Mouse (Mus musculus): Measurements from ENCODE around the gene St6galnac5. TPM values are rescaled to one million over a fixed set of nuclear protein-coding genes. Genes with fewer than 3 reads are reported as not detected.

St6galnac5 gene
- polyA plus RNA-seq, 1 experiment from 2014 or later, result 0.96 TPM

DNA sequence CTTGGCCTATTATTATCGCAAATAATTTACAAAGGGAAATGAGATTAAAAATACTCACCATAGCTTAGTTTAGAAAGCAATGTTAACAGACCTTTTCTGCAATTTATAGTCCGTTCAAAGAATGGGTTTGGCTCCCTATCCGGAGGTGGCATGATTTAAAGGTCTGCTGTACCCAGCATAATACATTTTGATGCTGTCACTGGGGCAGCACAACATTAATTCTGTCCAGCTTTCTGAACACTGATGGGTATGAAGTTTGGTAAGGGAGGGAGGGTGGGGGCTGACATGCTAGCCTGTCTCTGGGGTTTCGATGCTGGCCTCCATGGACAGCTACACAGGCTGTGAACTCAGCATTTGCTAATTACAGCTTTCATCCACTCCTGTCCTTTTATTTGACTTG, 149.6 kb downstream of the St6galnac5 start:
- Histone ChIP-seq H3K27me3 (ENCODE audit: control insufficient read depth, insufficient read depth, low read length) (no peaks in the 10 kb centered on the region), H3K9me3 (ENCODE audit: control insufficient read depth, low read length) (no peaks in the 10 kb centered on the region), H3K4me3 (ENCODE audit: low read depth, low read length) (no peak overlapping the region), H3K9ac (ENCODE audit: low read length) (no peak overlapping the region), H3K4me1 (ENCODE audit: control insufficient read depth, insufficient read depth, low read length) (no peaks in the 10 kb centered on the region), H3K36me3 (ENCODE audit: control insufficient read depth, insufficient read depth, low read length) (no peaks in the 10 kb centered on the region), H3K4me2 (ENCODE audit: low read depth, severe bottlenecking) (no peak overlapping the region), H3K27ac (replicated peaks; ENCODE audit: low read depth, low read length) (no peak overlapping the region)
- no peak for DNase-seq (ENCODE audit: low spot score)
- 90% methylated on average over 4 of the region's 4 CpGs for WGBS
- no peak for ATAC-seq (ENCODE audit: insufficient number of reproducible peaks, low FRiP score, low TSS enrichment, low read depth)

DNA sequence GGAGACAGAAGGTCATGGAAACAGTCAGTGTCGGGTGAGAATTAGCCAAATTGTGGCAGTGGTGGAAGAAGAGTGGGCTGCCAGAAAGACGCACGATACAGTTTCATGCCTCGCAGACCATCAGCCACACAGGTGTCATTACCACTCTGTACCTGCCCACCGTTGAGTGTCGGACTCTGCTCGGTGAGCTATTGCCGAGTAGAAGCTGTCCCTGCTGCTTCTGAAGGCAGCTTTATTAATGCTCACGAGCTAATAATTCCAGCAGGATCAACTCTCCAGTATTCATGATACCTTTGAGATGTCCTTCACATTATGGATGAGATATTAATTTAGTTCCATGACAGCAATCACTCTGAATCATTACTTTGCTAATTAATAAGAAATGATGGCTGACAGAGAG, 150.1 kb downstream of the St6galnac5 start:
- Histone ChIP-seq H3K4me1 (ENCODE audit: control insufficient read depth, insufficient read depth, low read length) (no peaks in the 10 kb centered on the region), H3K4me3 (ENCODE audit: low read depth, low read length) (no peak overlapping the region), H3K27me3 (ENCODE audit: control insufficient read depth, insufficient read depth, low read length) (no peaks in the 10 kb centered on the region), H3K27ac (replicated peaks; ENCODE audit: low read depth, low read length) (no peak overlapping the region), H3K4me2 (ENCODE audit: low read depth, severe bottlenecking) (no peak overlapping the region), H3K9me3 (ENCODE audit: control insufficient read depth, low read length) (no peaks in the 10 kb centered on the region), H3K36me3 (ENCODE audit: control insufficient read depth, insufficient read depth, low read length) (no peaks in the 10 kb centered on the region), H3K9ac (ENCODE audit: low read length) (no peak overlapping the region)
- DNase-seq (ENCODE audit: low spot score), result no peak
- no peak for ATAC-seq (ENCODE audit: insufficient number of reproducible peaks, low FRiP score, low TSS enrichment, low read depth)
- WGBS, result 88% methylated on average over 9 of the region's 9 CpGs

DNA sequence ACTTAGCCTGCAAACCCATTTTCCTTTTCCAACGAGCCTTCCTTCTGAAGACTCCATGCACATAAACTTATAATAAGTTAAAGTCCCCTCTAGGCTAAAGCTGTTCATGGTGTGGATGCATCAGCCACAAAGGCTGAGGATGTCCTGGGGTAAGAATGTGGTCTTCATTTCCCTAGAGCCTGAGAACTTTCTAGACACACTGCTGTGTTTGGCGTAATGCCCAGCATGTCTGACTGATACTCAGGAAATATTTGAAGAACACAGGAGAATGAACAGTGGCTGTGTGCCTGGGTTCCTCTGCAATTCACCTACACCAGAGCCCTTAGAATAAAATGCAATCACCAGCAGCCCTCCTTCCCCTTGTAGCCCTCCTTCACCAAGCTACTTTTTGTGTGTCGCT, 150.7 kb downstream of the St6galnac5 start:
- no peak overlapping the region for H3K27ac ChIP-seq (replicated peaks; ENCODE audit: low read depth, low read length)
- no peak overlapping the region for H3K4me2 ChIP-seq (ENCODE audit: low read depth, severe bottlenecking)
- DNase-seq (ENCODE audit: low spot score) (no peak), ATAC-seq (ENCODE audit: insufficient number of reproducible peaks, low FRiP score, low TSS enrichment, low read depth) (no peak)
- 78% methylated on average over 3 of the region's 3 CpGs for WGBS
- no peaks in the 10 kb centered on the region for H3K36me3 ChIP-seq (ENCODE audit: control insufficient read depth, insufficient read depth, low read length)
- no peaks in the 10 kb centered on the region for H3K4me1 ChIP-seq (ENCODE audit: control insufficient read depth, insufficient read depth, low read length)
- H3K4me3 ChIP-seq (ENCODE audit: low read depth, low read length), result no peak overlapping the region
- H3K27me3 ChIP-seq (ENCODE audit: control insufficient read depth, insufficient read depth, low read length), result no peaks in the 10 kb centered on the region
- no peak overlapping the region for H3K9ac ChIP-seq (ENCODE audit: low read length)
- H3K9me3 ChIP-seq (ENCODE audit: control insufficient read depth, low read length), result no peaks in the 10 kb centered on the region

- no peak overlapping the region for H3K27ac ChIP-seq (replicated peaks; ENCODE audit: low read depth, low read length)
- H3K36me3 ChIP-seq (ENCODE audit: control insufficient read depth, insufficient read depth, low read length), result no peaks in the 10 kb centered on the region
- ATAC-seq (ENCODE audit: insufficient number of reproducible peaks, low FRiP score, low TSS enrichment, low read depth) (no peak), DNase-seq (ENCODE audit: low spot score) (peak; percentile 85)
- H3K4me1 ChIP-seq (ENCODE audit: control insufficient read depth, insufficient read depth, low read length), result no peaks in the 10 kb centered on the region
- no peaks in the 10 kb centered on the region for H3K27me3 ChIP-seq (ENCODE audit: control insufficient read depth, insufficient read depth, low read length)
- no peak overlapping the region for H3K9ac ChIP-seq (ENCODE audit: low read length)
- 61% methylated on average over 14 of the region's 14 CpGs for WGBS
- H3K9me3 ChIP-seq (ENCODE audit: control insufficient read depth, low read length), result no peaks in the 10 kb centered on the region
- no peak overlapping the region for H3K4me2 ChIP-seq (ENCODE audit: low read depth, severe bottlenecking)
- no peak overlapping the region for H3K4me3 ChIP-seq (ENCODE audit: low read depth, low read length)
Observed at GRCm38 (mm10) chr3:152821202-152821601, 160.8 kb downstream of the St6galnac5 start.

GRCm38 (mm10) chr3:152820406-152820805, 161.6 kb downstream of the St6galnac5 start:
- Histone ChIP-seq H3K4me3 (ENCODE audit: low read depth, low read length) (no peak overlapping the region), H3K27me3 (ENCODE audit: control insufficient read depth, insufficient read depth, low read length) (no peaks in the 10 kb centered on the region), H3K36me3 (ENCODE audit: control insufficient read depth, insufficient read depth, low read length) (no peaks in the 10 kb centered on the region), H3K4me2 (ENCODE audit: low read depth, severe bottlenecking) (no peak overlapping the region), H3K9ac (ENCODE audit: low read length) (no peak overlapping the region), H3K9me3 (ENCODE audit: control insufficient read depth, low read length) (no peaks in the 10 kb centered on the region), H3K4me1 (ENCODE audit: control insufficient read depth, insufficient read depth, low read length) (no peaks in the 10 kb centered on the region), H3K27ac (replicated peaks; ENCODE audit: low read depth, low read length) (no peak overlapping the region)
- DNase-seq (ENCODE audit: low spot score) (no peak), ATAC-seq (ENCODE audit: insufficient number of reproducible peaks, low FRiP score, low TSS enrichment, low read depth) (no peak)
- WGBS, result 79% methylated on average over 3 of the region's 3 CpGs

GRCm38 (mm10) chr3:152815110-152815509, 166.9 kb downstream of the St6galnac5 start:
- WGBS, result 89% methylated on average over 5 of the region's 5 CpGs
- no peak overlapping the region for H3K4me3 ChIP-seq (ENCODE audit: low read depth, low read length)
- no peaks in the 10 kb centered on the region for H3K27me3 ChIP-seq (ENCODE audit: control insufficient read depth, insufficient read depth, low read length)
- H3K27ac ChIP-seq (replicated peaks; ENCODE audit: low read depth, low read length), result no peak overlapping the region
- no peaks in the 10 kb centered on the region for H3K36me3 ChIP-seq (ENCODE audit: control insufficient read depth, insufficient read depth, low read length)
- H3K9me3 ChIP-seq (ENCODE audit: control insufficient read depth, low read length), result no peaks in the 10 kb centered on the region
- H3K9ac ChIP-seq (ENCODE audit: low read length), result no peak overlapping the region
- ATAC-seq (ENCODE audit: insufficient number of reproducible peaks, low FRiP score, low TSS enrichment, low read depth), result no peak
- no peaks in the 10 kb centered on the region for H3K4me1 ChIP-seq (ENCODE audit: control insufficient read depth, insufficient read depth, low read length)
- no peak for DNase-seq (ENCODE audit: low spot score)
- H3K4me2 ChIP-seq (ENCODE audit: low read depth, severe bottlenecking), result no peak overlapping the region

GRCm38 (mm10) chr3:152813905-152814304, 168.1 kb downstream of the St6galnac5 start:
- Histone ChIP-seq H3K36me3 (ENCODE audit: control insufficient read depth, insufficient read depth, low read length) (no peaks in the 10 kb centered on the region), H3K27me3 (ENCODE audit: control insufficient read depth, insufficient read depth, low read length) (no peaks in the 10 kb centered on the region), H3K4me2 (ENCODE audit: low read depth, severe bottlenecking) (no peak overlapping the region), H3K4me3 (ENCODE audit: low read depth, low read length) (no peak overlapping the region), H3K9ac (ENCODE audit: low read length) (no peak overlapping the region), H3K9me3 (ENCODE audit: control insufficient read depth, low read length) (no peaks in the 10 kb centered on the region), H3K27ac (replicated peaks; ENCODE audit: low read depth, low read length) (no peak overlapping the region), H3K4me1 (ENCODE audit: control insufficient read depth, insufficient read depth, low read length) (no peaks in the 10 kb centered on the region)
- WGBS, result 70% methylated on average over 4 of the region's 4 CpGs
- no peak for ATAC-seq (ENCODE audit: insufficient number of reproducible peaks, low FRiP score, low TSS enrichment, low read depth)
- DNase-seq (ENCODE audit: low spot score), result no peak

DNA sequence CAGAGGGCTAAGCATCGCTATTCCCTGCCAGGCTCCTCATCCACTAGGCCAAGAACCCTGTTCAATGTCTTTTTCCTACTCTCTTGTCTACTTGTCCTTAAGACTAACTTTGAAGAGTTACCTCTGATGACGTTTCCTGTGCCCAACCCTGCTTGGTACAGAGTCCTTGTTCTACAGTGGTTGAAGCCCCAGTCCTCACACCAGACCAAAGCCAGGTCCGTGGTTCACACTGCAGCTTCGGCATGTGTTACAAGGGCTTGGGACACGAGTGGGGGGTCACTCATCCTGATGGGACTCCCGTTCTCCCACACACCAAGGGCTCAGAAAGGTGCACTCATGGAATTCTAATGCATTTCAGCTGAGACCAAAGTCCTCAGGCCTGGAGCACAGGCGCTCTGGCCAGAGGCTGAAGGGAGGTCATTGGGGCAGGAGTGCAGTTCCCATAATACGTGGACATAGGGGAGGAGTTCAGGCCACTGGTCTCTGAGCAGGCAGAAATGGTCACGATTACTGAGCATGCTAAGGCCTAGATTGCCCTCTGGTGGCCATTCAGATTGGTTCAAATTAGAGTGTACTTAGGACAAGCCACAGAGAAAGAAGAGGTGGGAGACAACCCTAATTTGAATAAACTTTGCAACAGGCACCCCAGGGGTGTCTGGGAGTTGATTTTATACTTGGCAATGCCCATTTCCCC, 182.2 kb downstream of the St6galnac5 start:
- no peak overlapping the region for H3K9ac ChIP-seq (ENCODE audit: low read length)
- H3K9me3 ChIP-seq (ENCODE audit: control insufficient read depth, low read length), result no peaks in the 10 kb centered on the region
- no peaks in the 10 kb centered on the region for H3K36me3 ChIP-seq (ENCODE audit: control insufficient read depth, insufficient read depth, low read length)
- ATAC-seq (ENCODE audit: insufficient number of reproducible peaks, low FRiP score, low TSS enrichment, low read depth) (no peak), DNase-seq (ENCODE audit: low spot score) (no peak)
- no peak overlapping the region for H3K27ac ChIP-seq (replicated peaks; ENCODE audit: low read depth, low read length)
- no peaks in the 10 kb centered on the region for H3K27me3 ChIP-seq (ENCODE audit: control insufficient read depth, insufficient read depth, low read length)
- H3K4me3 ChIP-seq (ENCODE audit: low read depth, low read length), result no peak overlapping the region
- no peak overlapping the region for H3K4me2 ChIP-seq (ENCODE audit: low read depth, severe bottlenecking)
- WGBS, result 79% methylated on average over 9 of the region's 9 CpGs
- H3K4me1 ChIP-seq (ENCODE audit: control insufficient read depth, insufficient read depth, low read length), result 0 out of 2 replicates have a peak, but pooled peaks cover 3% of the 10 kb centered on the region

DNA sequence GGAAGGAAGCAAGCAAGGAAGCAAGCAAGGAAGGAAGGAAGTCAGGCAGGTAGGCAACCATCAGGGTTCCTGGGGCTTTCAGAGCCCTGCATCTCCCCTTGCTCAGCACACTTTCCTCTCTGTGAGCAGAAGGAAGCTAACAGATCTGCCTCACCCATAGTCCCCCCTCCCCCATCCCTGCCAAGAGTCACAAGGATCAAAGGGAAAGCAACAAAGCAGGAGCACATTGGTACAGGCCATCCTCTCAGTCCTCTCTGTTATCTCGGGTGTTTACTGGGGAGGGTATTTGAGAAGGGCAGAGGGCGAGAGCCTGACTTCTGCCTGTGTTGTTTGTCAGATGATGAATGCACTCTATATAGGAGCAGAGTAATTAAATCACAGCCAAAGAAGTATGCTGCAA, 184.7 kb downstream of the St6galnac5 start:
- no peak overlapping the region for H3K9ac ChIP-seq (ENCODE audit: low read length)
- H3K4me1 ChIP-seq (ENCODE audit: control insufficient read depth, insufficient read depth, low read length), result 0 out of 2 replicates have a peak, but pooled peaks cover 3% of the 10 kb centered on the region
- DNase-seq (ENCODE audit: low spot score), result no peak
- no peaks in the 10 kb centered on the region for H3K9me3 ChIP-seq (ENCODE audit: control insufficient read depth, low read length)
- H3K36me3 ChIP-seq (ENCODE audit: control insufficient read depth, insufficient read depth, low read length), result no peaks in the 10 kb centered on the region
- no peak overlapping the region for H3K27ac ChIP-seq (replicated peaks; ENCODE audit: low read depth, low read length)
- H3K4me3 ChIP-seq (ENCODE audit: low read depth, low read length), result no peak overlapping the region
- H3K4me2 ChIP-seq (ENCODE audit: low read depth, severe bottlenecking), result no peak overlapping the region
- no peak for ATAC-seq (ENCODE audit: insufficient number of reproducible peaks, low FRiP score, low TSS enrichment, low read depth)
- H3K27me3 ChIP-seq (ENCODE audit: control insufficient read depth, insufficient read depth, low read length), result no peaks in the 10 kb centered on the region
- 13% methylated on average over 2 of the region's 2 CpGs for WGBS

Data from limb, embryonic 11.5 days (tissue).